Mouse (Mus musculus) stomach, embryonic 16.5 days (tissue): Measurements from ENCODE around the gene Sept9. TPM values are rescaled to one million over a fixed set of nuclear protein-coding genes. Genes with fewer than 3 reads are reported as not detected.
"Not testable (repeated sequence)": the region's sequence is repeated elsewhere in the genome, so short reads cannot be mapped to it uniquely, and the experiment has no call there.

Experiments used
- ATAC-seq: fragments of 200-750 bp; cut with Nextera tagmentation; 2 replicates; pipeline ENCODE4 v1.8.0; 2017; ENCODE audit warnings: moderate number of reproducible peaks, moderate TSS enrichment; ENCODE audit not compliant: insufficient read depth, low FRiP score
- H3K27ac ChIP-seq: fragments of 300-500 bp; sonication (generic); 2 replicates; pipeline ENCODE4 v1.5.1; 2014; ENCODE audit warnings: low read length
- H3K27me3 ChIP-seq: fragments of 300-500 bp; sonication (generic); 2 replicates; pipeline ENCODE4 v1.6.1; 2014; ENCODE audit warnings: low read length, control low read depth, mixed read lengths; ENCODE audit not compliant: control insufficient read depth, insufficient read depth
- H3K36me3 ChIP-seq: fragments of 300-500 bp; sonication (generic); 2 replicates; pipeline ENCODE4 v1.6.1; 2014; ENCODE audit warnings: low read length; ENCODE audit not compliant: control insufficient read depth, insufficient read depth
- H3K4me1 ChIP-seq: fragments of 300-500 bp; sonication (generic); 2 replicates; pipeline ENCODE4 v1.6.1; 2014; ENCODE audit warnings: low read length, control low read depth, mixed read lengths; ENCODE audit not compliant: control insufficient read depth, insufficient read depth
- H3K4me2 ChIP-seq: fragments of 300-500 bp; sonication (generic); 2 replicates; pipeline ENCODE4 v1.6.1; 2014; ENCODE audit warnings: low read depth, low read length, mixed read lengths
- H3K4me3 ChIP-seq: fragments of 300-500 bp; sonication (generic); replicated peaks from 2 replicates; pipeline ENCODE4 v1.5.1; 2014; ENCODE audit warnings: mild to moderate bottlenecking, low read length
- H3K9ac ChIP-seq: fragments of 300-500 bp; sonication (generic); 2 replicates; pipeline ENCODE4 v1.6.1; 2014; ENCODE audit warnings: low read length
- H3K9me3 ChIP-seq: fragments of 300-500 bp; sonication (generic); replicated peaks from 2 replicates; pipeline ENCODE4 v1.6.1; 2016; ENCODE audit warnings: low read length, control low read depth; ENCODE audit not compliant: control insufficient read depth
- WGBS: fragments of 180-500 bp; shearing (Covaris S2); extraction: QIAGEN DNeasy Blood & Tissue Kit; methylation state at CpG from one replicate; pipeline ENCODE4 v1.1.7; 2014; 5-methylcytosine and 5-hydroxymethylcytosine counted together
- polyA plus RNA-seq: library from polyadenylated mRNA; unstranded; fragments of >200 nt; fragmentation: Nextera tagmentation; extraction: Ambion mirVana; gene quantifications from 2 replicates; pipeline ENCODE4 v1.2.1, GENCODE M21; 2015

Sept9 gene
- polyA plus RNA-seq, 1 experiment from 2014 or later, result 105 TPM

DNA sequence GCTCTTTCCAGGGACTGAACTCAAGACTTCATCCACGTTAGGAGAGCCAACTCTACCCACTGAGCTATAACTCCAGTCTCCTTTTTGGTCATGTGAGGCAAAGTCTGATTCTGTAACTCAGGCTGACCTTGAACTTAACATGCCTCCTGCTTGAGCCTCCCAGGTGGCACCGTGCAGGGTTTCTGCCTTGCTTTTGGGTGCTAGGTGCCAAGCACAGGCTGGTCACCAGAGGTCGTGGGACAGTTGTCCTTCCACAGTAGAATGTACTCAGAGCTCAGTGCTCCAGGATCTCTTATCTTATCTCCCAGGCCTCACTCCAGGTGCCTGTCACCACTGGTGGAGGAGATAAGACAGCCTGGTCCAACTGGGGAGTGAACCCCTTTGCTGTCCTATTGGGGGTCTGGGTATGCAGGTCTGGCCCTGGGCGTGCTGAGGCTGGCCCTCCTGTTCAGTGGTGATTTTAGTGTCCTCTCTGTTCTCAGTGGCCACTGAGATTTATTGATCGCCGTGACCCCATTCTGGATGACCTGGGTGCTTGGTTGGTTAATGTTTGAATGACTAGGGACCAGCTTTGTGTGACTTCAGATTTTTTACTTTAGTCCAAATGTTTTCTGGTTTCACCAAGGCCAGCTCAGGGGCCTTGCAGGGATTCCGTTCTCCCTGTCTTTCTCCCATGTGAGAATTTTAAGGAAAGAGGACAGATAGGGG is 136.8 kb downstream of the Sept9 start:
- Histone ChIP-seq H3K4me2 (no peak overlapping the region), H3K9ac (no peak overlapping the region)
- 70% methylated on average over 7 of the region's 7 CpGs for WGBS

DNA sequence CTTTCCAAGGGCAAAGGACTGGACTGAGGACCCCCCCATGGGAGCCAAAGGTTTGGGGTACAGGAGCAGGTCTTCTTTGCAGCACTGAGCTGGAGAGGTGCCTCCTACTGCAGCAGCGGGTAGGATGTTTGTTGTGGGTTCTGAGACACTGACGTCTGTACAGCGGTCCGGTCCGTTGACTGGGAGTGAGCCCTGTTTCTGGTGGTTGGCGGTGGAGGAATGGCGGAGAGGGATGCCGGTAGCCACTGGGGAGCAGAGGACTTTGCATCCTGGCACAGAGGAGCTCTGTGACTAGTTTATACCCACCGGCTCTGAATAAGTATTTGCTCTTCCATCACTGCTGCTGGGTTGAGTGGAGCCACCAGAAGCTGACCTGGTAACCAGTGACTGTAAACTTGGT is 138.3 kb downstream of the Sept9 start:
- Histone ChIP-seq H3K27ac (peak overlapping the region; percentile 31), H3K4me2 (no peak overlapping the region), H3K27me3 (no peaks in the 10 kb centered on the region), H3K4me1 (peaks cover 73% of the 10 kb centered on the region), H3K36me3 (no peaks in the 10 kb centered on the region), H3K9me3 (no peaks in the 10 kb centered on the region), H3K4me3 (no peak overlapping the region), H3K9ac (no peak overlapping the region)
- ATAC-seq, result no peak
- 88% methylated on average over 9 of the region's 9 CpGs for WGBS

More for the DNA sequence above, 136.8 kb downstream of the Sept9 start:
- H3K36me3 ChIP-seq, result no peaks in the 10 kb centered on the region
- no peaks in the 10 kb centered on the region for H3K27me3 ChIP-seq
- H3K4me1 ChIP-seq, result peaks cover 83% of the 10 kb centered on the region
- no peaks in the 10 kb centered on the region for H3K9me3 ChIP-seq
- no peak overlapping the region for H3K4me3 ChIP-seq
- no peak for ATAC-seq
- H3K27ac ChIP-seq, result no peak overlapping the region

DNA sequence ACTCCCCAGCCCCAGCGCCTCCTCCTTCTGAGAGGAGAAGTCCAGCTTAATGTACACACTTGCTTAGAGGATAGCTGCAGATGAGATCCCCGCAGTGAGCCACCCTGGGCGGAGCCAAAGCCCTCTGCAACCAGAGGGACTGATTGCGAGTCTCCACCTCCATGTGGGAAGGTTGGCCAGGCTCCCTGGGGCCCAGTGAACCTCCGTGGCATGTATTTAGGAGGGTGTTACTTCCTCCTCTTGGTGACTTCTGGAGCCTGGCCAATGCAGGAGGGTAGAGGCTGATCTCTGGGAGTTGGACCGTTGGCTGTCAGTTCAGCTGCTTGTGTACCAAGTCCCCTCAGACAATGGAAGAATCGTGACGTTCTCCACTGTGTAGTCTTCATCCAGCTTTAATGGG is 139.0 kb downstream of the Sept9 start:
- Histone ChIP-seq H3K4me3 (no peak overlapping the region), H3K27me3 (no peaks in the 10 kb centered on the region), H3K27ac (peak overlapping the region; percentile 31), H3K4me1 (peaks cover 70% of the 10 kb centered on the region), H3K9me3 (no peaks in the 10 kb centered on the region), H3K36me3 (no peaks in the 10 kb centered on the region), H3K4me2 (no peak overlapping the region), H3K9ac (no peak overlapping the region)
- WGBS, result 22% methylated on average over 8 of the region's 8 CpGs
- ATAC-seq, result peak; percentile 83

DNA sequence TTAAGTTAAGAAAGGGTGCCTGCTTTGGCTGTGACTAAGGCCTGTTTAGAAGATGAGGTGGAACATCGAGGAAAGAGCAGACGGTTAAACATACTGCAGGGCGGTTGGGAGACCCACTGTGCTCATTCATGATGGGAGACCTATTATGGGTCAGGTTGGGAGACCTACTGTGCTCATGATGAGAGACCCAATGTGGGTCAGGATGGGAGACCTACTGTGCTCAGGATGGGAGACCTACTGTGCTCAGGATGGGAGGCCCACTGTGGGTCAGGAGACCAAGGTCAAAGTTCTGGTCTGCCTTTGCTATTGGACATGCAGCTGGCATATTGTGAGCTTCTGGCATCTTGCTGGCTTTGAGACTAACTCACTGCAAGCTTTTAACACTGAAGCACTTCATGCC is 139.6 kb downstream of the Sept9 start:
- no peak overlapping the region for H3K4me3 ChIP-seq
- H3K27me3 ChIP-seq, result no peaks in the 10 kb centered on the region
- no peaks in the 10 kb centered on the region for H3K9me3 ChIP-seq
- H3K4me1 ChIP-seq, result peaks cover 70% of the 10 kb centered on the region
- H3K27ac ChIP-seq, result peak overlapping the region; percentile 31; the same call in 1 of the 2 replicates
- ATAC-seq, result no peak
- no peak overlapping the region for H3K4me2 ChIP-seq
- H3K9ac ChIP-seq, result no peak overlapping the region
- WGBS, result 81% methylated on average over 3 of the region's 3 CpGs
- H3K36me3 ChIP-seq, result no peaks in the 10 kb centered on the region

DNA sequence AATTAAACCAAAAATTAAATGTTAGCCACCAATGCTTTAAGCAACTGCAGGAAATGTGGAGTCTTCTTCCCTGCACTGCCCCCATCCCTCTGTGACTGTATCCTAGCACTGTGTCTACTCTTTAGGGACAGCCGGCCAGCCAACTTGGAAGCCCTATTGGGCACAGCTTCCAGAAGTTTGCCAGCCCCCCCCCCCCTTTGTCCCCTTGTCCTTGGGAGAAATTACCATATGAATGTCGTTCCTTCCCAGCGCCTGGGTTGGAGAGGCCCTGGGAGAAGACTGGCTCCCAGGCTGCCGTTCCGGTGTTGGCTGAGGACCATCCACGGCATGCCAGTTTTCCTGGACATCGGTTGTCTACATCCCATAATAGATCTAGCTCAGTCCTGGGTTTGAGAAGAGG is 141.8 kb downstream of the Sept9 start:
- H3K27me3 ChIP-seq, result no peaks in the 10 kb centered on the region
- H3K4me3 ChIP-seq, result no peak overlapping the region
- H3K27ac ChIP-seq, result no peak overlapping the region
- no peak for ATAC-seq
- H3K9ac ChIP-seq, result no peak overlapping the region
- H3K9me3 ChIP-seq, result no peaks in the 10 kb centered on the region
- no peak overlapping the region for H3K4me2 ChIP-seq
- 65% methylated on average over 7 of the region's 7 CpGs for WGBS
- H3K36me3 ChIP-seq, result no peaks in the 10 kb centered on the region
- H3K4me1 ChIP-seq, result peaks cover 70% of the 10 kb centered on the region

DNA sequence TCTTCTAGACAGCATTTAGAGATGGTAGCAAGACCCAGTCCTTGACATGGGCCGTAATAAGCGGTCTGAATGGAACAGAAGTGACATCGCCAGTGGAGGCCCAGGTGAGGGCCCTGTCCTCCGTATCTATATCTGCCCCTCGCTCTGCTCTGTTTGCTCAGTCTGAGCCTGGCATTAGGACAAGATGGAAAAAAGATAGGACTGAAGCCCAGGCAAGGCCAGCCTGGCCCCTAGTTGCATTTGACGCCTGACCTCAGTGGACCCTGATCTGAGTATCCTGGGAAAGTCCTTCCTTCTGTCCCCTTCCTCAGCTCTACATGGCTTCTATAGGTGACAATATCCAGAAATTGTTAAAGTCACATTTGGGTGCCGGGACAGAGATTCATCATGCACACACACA is 142.6 kb downstream of the Sept9 start:
- WGBS, result 85% methylated on average over 7 of the region's 7 CpGs
- no peak overlapping the region for H3K4me3 ChIP-seq
- no peak overlapping the region; the same call in 1 of the 2 replicates for H3K9ac ChIP-seq
- H3K36me3 ChIP-seq, result no peaks in the 10 kb centered on the region
- H3K4me2 ChIP-seq, result no peak overlapping the region
- H3K9me3 ChIP-seq, result no peaks in the 10 kb centered on the region
- H3K27ac ChIP-seq, result no peak overlapping the region
- no peaks in the 10 kb centered on the region for H3K27me3 ChIP-seq
- H3K4me1 ChIP-seq, result peaks cover 74% of the 10 kb centered on the region
- no peak for ATAC-seq

DNA sequence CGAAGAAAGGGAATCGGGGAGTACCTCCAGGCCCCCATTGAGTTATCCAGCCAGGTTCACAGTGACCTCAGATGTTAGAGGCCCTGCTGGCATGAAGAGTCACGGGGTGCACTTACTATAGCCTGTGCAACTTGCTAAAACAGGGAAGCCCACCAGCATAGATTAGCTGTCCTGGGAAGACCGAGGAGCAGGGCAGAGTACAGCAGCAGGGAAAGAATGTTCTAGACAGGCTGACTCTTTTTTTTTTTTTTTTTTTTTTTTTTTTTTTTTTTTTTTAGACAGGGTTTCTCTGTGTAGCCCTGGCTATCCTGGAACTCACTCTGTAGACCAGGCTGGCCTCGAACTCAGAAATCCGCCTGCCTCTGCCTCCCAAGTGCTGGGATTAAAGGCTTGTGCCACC is 143.0 kb downstream of the Sept9 start:
- not testable (repeated sequence) for H3K36me3 ChIP-seq, H3K4me3 ChIP-seq, H3K9ac ChIP-seq, ATAC-seq, H3K4me2 ChIP-seq, H3K9me3 ChIP-seq, H3K27ac ChIP-seq, H3K27me3 ChIP-seq
- WGBS, result 89% methylated on average over 5 of the region's 6 CpGs
- H3K4me1 ChIP-seq, result peaks cover 78% of the 10 kb centered on the region

DNA sequence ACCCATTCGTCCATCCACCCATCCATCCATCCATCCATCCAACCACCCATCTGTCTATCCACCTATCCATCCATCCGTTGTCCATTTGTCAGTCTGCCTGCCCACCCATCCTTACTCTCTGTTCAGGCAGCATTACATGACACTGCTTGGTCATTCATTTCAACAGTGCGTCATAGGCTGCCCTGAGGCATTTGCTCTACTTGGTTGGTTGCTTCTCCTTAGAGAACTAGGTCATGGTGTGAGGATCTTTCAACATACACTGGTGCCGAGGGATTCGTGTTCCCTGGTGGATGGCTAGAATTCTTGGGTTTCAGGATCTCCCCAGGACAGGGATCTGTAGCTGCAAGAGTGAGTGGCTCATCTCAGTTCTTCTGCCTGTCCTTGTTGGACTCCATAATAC is 144.3 kb downstream of the Sept9 start:
- no peak for ATAC-seq
- Histone ChIP-seq H3K4me1 (peaks cover 78% of the 10 kb centered on the region), H3K27me3 (no peaks in the 10 kb centered on the region), H3K9ac (no peak overlapping the region), H3K36me3 (no peaks in the 10 kb centered on the region), H3K4me3 (no peak overlapping the region), H3K9me3 (no peaks in the 10 kb centered on the region), H3K4me2 (no peak overlapping the region), H3K27ac (peak overlapping the region; percentile 83; the same call in 1 of the 2 replicates)
- WGBS, result 82% methylated on average over 5 of the region's 5 CpGs

DNA sequence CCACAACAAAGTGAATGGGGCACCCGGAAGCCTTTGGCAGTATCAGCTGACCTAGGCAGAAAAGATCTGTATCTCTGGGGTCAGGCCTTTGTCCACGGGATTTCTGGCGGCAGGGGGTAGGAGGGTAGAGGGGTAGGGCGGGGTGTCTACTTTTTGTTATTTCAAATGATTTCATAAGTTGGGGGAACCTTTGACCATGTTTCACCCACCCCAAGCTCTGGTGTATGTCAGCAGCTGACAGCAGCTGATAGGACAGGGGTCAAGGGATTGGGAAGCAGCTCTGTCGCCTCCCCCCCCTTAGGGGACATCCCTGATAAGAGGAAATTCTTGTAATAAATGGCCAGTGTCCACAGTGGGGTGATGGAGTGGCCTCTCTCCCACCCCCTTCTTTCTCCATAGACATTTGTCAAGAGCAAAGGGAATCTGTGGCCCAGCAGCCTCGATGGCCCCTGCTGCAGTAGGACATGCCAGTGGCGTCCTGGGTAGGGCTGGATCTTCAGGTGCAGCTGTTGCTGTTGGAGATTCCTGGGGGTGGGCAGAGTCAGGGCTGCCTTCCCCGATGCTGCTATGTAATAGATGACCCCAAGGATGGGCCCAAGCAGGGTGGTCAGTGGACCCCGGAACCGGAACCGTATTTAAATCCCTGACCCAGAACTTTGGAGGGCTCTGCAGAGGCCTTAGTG is 145.0 kb downstream of the Sept9 start:
- peak overlapping the region; percentile 18; the same call in 1 of the 2 replicates for H3K9ac ChIP-seq
- H3K27me3 ChIP-seq, result no peaks in the 10 kb centered on the region
- no peak overlapping the region for H3K4me3 ChIP-seq
- no peaks in the 10 kb centered on the region for H3K36me3 ChIP-seq
- peak overlapping the region; percentile 83 for H3K27ac ChIP-seq
- H3K9me3 ChIP-seq, result no peaks in the 10 kb centered on the region
- no peak; the same call in 1 of the 2 replicates for ATAC-seq
- H3K4me1 ChIP-seq, result peaks cover 78% of the 10 kb centered on the region
- peak overlapping the region; percentile 29 for H3K4me2 ChIP-seq
- 36% methylated on average over 11 of the region's 11 CpGs for WGBS
